Mouse (Mus musculus) forebrain, embryonic 15.5 days (tissue): ENCODE measurements around the gene Mast1. TPM values are rescaled to one million over a fixed set of nuclear protein-coding genes. Genes with fewer than 3 reads are reported as not detected.

ENCODE experiments used
- ATAC-seq: fragments of 200-750 bp; cut with Nextera tagmentation; replicated peaks from 2 replicates; pipeline ENCODE4 v1.8.0; 2017; ENCODE audit warnings: mild to moderate bottlenecking, moderate TSS enrichment, moderate library complexity
- H3K27ac ChIP-seq: fragments of 300-500 bp; sonication (generic); replicated peaks from 2 replicates; pipeline ENCODE4 v1.5.1; 2015; ENCODE audit warnings: mild to moderate bottlenecking, inconsistent platforms
- H3K27me3 ChIP-seq: fragments of 300-500 bp; sonication (generic); 2 replicates; pipeline ENCODE4 v1.6.1; 2015; ENCODE audit warnings: inconsistent platforms
- H3K36me3 ChIP-seq: fragments of 300-500 bp; sonication (generic); 2 replicates; pipeline ENCODE4 v1.6.1; 2015; ENCODE audit warnings: mild to moderate bottlenecking, inconsistent platforms
- H3K4me1 ChIP-seq: fragments of 300-500 bp; sonication (generic); 2 replicates; pipeline ENCODE4 v1.6.1; 2015; ENCODE audit warnings: inconsistent platforms
- H3K4me2 ChIP-seq: fragments of 300-500 bp; sonication (generic); replicated peaks from 2 replicates; pipeline ENCODE4 v1.6.1; 2015; ENCODE audit warnings: mild to moderate bottlenecking, inconsistent platforms
- H3K4me3 ChIP-seq: fragments of 300-500 bp; sonication (generic); 2 replicates; pipeline ENCODE4 v1.5.1; 2015; ENCODE audit warnings: mild to moderate bottlenecking, inconsistent platforms
- H3K9ac ChIP-seq: fragments of 300-500 bp; sonication (generic); replicated peaks from 2 replicates; pipeline ENCODE4 v1.6.1; 2015; ENCODE audit warnings: mild to moderate bottlenecking, inconsistent platforms
- H3K9me3 ChIP-seq: fragments of 300-500 bp; sonication (generic); 2 replicates; pipeline ENCODE4 v1.6.1; 2016; ENCODE audit warnings: inconsistent platforms
- WGBS: fragments of 180-500 bp; shearing (Covaris S2); methylation state at CpG from one replicate; pipeline ENCODE4 v1.1.7; 2015; ENCODE audit warnings: mixed read lengths; 5-methylcytosine and 5-hydroxymethylcytosine counted together
- microRNA-seq: library from miRNA; unstranded; fragments of <30 nt; microRNA quantifications from one replicate; pipeline ENCODE4, GENCODE M21; 2016
- polyA plus RNA-seq: library from polyadenylated mRNA; unstranded; fragments of >200 nt; fragmentation: Nextera tagmentation; extraction: Ambion mirVana; gene quantifications from 2 replicates; pipeline ENCODE4 v1.2.1, GENCODE M21; 2015

Gene Mast1
- polyA plus RNA-seq, 1 experiment from 2014 or later = 48.3 TPM

- Histone ChIP-seq H3K9ac (no peak overlapping the region), H3K4me1 (peaks cover 20% of the 10 kb centered on the region), H3K4me3 (no peak overlapping the region), H3K27me3 (no peaks in the 10 kb centered on the region), H3K4me2 (no peak overlapping the region), H3K27ac (peak overlapping the region; percentile 81), H3K9me3 (no peaks in the 10 kb centered on the region), H3K36me3 (no peaks in the 10 kb centered on the region)
- ATAC-seq = peak; percentile 79
- WGBS = 43% methylated on average over 3 of the region's 3 CpGs
These were observed 59.7 kb downstream of the Mast1 start for GRCm38 (mm10) chr8:84877297-84878035.

- Histone ChIP-seq H3K9me3 (no peaks in the 10 kb centered on the region), H3K4me1 (peaks cover 28% of the 10 kb centered on the region), H3K27ac (no peak overlapping the region), H3K27me3 (no peaks in the 10 kb centered on the region), H3K36me3 (peaks cover 5% of the 10 kb centered on the region), H3K4me3 (no peak overlapping the region), H3K9ac (no peak overlapping the region), H3K4me2 (no peak overlapping the region)
- no peak for ATAC-seq
- 86% methylated on average over 3 of the region's 3 CpGs for WGBS
These were observed 62.8 kb downstream of the Mast1 start for GRCm38 (mm10) chr8:84874339-84874738.

DNA sequence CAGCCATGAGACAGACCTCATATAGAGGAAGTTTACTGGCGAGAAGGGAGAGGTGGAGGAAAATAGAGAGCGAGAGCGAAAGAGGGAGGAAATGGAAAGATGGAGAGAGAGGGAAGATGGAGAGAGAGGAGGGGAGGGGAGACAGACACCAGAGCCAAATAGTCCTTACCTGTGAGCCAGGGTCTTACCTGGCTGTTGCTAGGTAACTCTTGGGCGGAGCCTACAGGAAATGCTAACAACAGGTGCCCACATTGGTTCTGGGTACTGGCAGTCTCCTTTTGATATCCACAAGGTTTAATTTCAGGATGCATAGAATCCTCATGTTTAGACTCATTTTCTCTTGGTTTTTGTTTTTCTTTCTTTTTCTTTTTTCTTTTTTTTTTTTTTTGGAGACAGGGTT lies 64.1 kb downstream of the Mast1 start:
- H3K4me2 ChIP-seq = peak overlapping the region; percentile 92
- peaks cover 17% of the 10 kb centered on the region for H3K36me3 ChIP-seq
- no peaks in the 10 kb centered on the region for H3K27me3 ChIP-seq
- H3K4me3 ChIP-seq = peak overlapping the region; percentile 47
- H3K27ac ChIP-seq = no peak overlapping the region
- peaks cover 27% of the 10 kb centered on the region for H3K4me1 ChIP-seq
- H3K9ac ChIP-seq = no peak overlapping the region
- WGBS = 65% methylated on average over 4 of the region's 4 CpGs
- no peaks in the 10 kb centered on the region for H3K9me3 ChIP-seq
- ATAC-seq = no peak

GRCm38 (mm10) chr8:84872309-84872965 lies 64.7 kb downstream of the Mast1 start:
- Histone ChIP-seq H3K9ac (peak overlapping the region; percentile 56), H3K36me3 (peaks cover 23% of the 10 kb centered on the region), H3K4me3 (peak overlapping the region; percentile 47), H3K27me3 (no peaks in the 10 kb centered on the region), H3K9me3 (no peaks in the 10 kb centered on the region), H3K4me2 (peak overlapping the region; percentile 92), H3K27ac (no peak overlapping the region), H3K4me1 (peaks cover 21% of the 10 kb centered on the region)
- ATAC-seq = peak; percentile 73
- 3% methylated on average over 54 of the region's 54 CpGs for WGBS

- Histone ChIP-seq H3K9me3 (no peaks in the 10 kb centered on the region), H3K27ac (no peak within 1 kb of the TSS), H3K36me3 (peaks cover 31% of the 10 kb centered on the region), H3K27me3 (no peaks in the 10 kb centered on the region), H3K4me3 (peak within 1 kb of the TSS; percentile 47), H3K4me1 (peaks cover 15% of the 10 kb centered on the region), H3K9ac (peak within 1 kb of the TSS; percentile 56), H3K4me2 (peak within 1 kb of the TSS; percentile 92)
- 15% methylated on average over 44 of the region's 46 CpGs for WGBS
- peak; percentile 74 for ATAC-seq
These were observed 65.5 kb downstream of the Mast1 start, which contains the start of gene Syce2 for GRCm38 (mm10) chr8:84871376-84872308. Syce2 (plus strand) TSS chr8:84872111.

Small RNAs within 50 kb of the gene (microRNA-seq; reads per million reads assigned to microRNA genes)
- not detected for gene Gm24197
- 1.8 reads per million for gene Mir7069

Other genes starting within 250 kb of the Mast1 start
- gene Nacc1, start 249.5 kb downstream of the Mast1 start, polyA plus RNA-seq = 15.5 and 16.4 TPM in 2 replicates
- 2.1 and 2.5 TPM in 2 replicates for gene Lyl1, start 235.9 kb downstream of the Mast1 start, polyA plus RNA-seq
- 2.7 TPM in 2 replicates for gene G430095P16Rik, start 214.4 kb downstream of the Mast1 start, polyA plus RNA-seq
- gene Nfix, start 137.0 kb downstream of the Mast1 start, polyA plus RNA-seq = 413 and 445 TPM in 2 replicates
- 8.1 and 8.9 TPM in 2 replicates for gene Dand5, start 114.5 kb downstream of the Mast1 start, polyA plus RNA-seq
- 36.3 and 39.9 TPM in 2 replicates for gene Gadd45gip1, start 105.8 kb downstream of the Mast1 start, polyA plus RNA-seq
- 82.1 and 85.1 TPM in 2 replicates for gene Rad23a, start 96.7 kb downstream of the Mast1 start, polyA plus RNA-seq
- gene Calr, start 90.4 kb downstream of the Mast1 start, polyA plus RNA-seq = 559 and 575 TPM in 2 replicates
- 122 and 127 TPM in 2 replicates for gene Farsa, start 80.4 kb downstream of the Mast1 start, polyA plus RNA-seq
- 55.0 and 64.4 TPM in 2 replicates for gene Syce2, start 65.2 kb downstream of the Mast1 start, polyA plus RNA-seq
- 36.2 and 37.4 TPM in 2 replicates for gene Gcdh, start 43.4 kb downstream of the Mast1 start, polyA plus RNA-seq
- gene Klf1, start 35.4 kb downstream of the Mast1 start, polyA plus RNA-seq = 0.75 and 0.87 TPM in 2 replicates
- 5.6 TPM in 2 replicates for gene Dnase2a, start 28.8 kb downstream of the Mast1 start, polyA plus RNA-seq
- 2.0 and 2.3 TPM in 2 replicates for gene Rtbdn, start 9.6 kb upstream of the Mast1 start, polyA plus RNA-seq
- gene Gm49661, start 32.1 kb upstream of the Mast1 start, polyA plus RNA-seq = not detected in 2 replicates
- 1,445 and 1,467 TPM in 2 replicates for gene Prdx2, start 32.2 kb upstream of the Mast1 start, polyA plus RNA-seq
- 96.4 and 98.5 TPM in 2 replicates for gene Rnaseh2a, start 32.4 kb upstream of the Mast1 start, polyA plus RNA-seq
- 7.6 TPM in 2 replicates for gene Junb, start 41.4 kb upstream of the Mast1 start, polyA plus RNA-seq
- gene Hook2, start 53.2 kb upstream of the Mast1 start, polyA plus RNA-seq = 28.0 and 29.7 TPM in 2 replicates
- not detected in 2 replicates for gene Best2, start 77.2 kb upstream of the Mast1 start, polyA plus RNA-seq
- 152 and 154 TPM in 2 replicates for gene Asna1, start 87.9 kb upstream of the Mast1 start, polyA plus RNA-seq
- 141 and 150 TPM in 2 replicates for gene Trir, start 89.5 kb upstream of the Mast1 start, polyA plus RNA-seq
- 57.9 and 64.1 TPM in 2 replicates for gene Tnpo2, start 99.6 kb upstream of the Mast1 start, polyA plus RNA-seq
- 63.0 and 67.1 TPM in 2 replicates for gene Fbxw9, start 122.7 kb upstream of the Mast1 start, polyA plus RNA-seq
- gene Gm5741, start 130.6 kb upstream of the Mast1 start, polyA plus RNA-seq = 1.2 and 2.0 TPM in 2 replicates
- 91.4 and 92.3 TPM in 2 replicates for gene Dhps, start 134.4 kb upstream of the Mast1 start, polyA plus RNA-seq
- gene Wdr83os, start 143.4 kb upstream of the Mast1 start, polyA plus RNA-seq = 120 and 132 TPM in 2 replicates
- gene Wdr83, start 143.9 kb upstream of the Mast1 start, polyA plus RNA-seq = 62.1 and 62.3 TPM in 2 replicates
- gene Man2b1, start 145.9 kb upstream of the Mast1 start, polyA plus RNA-seq = 16.9 and 17.0 TPM in 2 replicates
- gene Zfp791, start 185.7 kb upstream of the Mast1 start, polyA plus RNA-seq = 3.8 and 4.1 TPM in 2 replicates
- not detected in 2 replicates for gene Cks1brt, start 214.6 kb upstream of the Mast1 start, polyA plus RNA-seq